Mouse (Mus musculus) stomach, embryonic 15.5 days (tissue): ENCODE data around the gene Oxa1l. TPM values are rescaled to one million over a fixed set of nuclear protein-coding genes. Genes with fewer than 3 reads are reported as not detected.
A peak's percentile ranks its signal among the peaks of the same experiment; 100 is the strongest.

Experiments used
- ATAC-seq: fragments of 200-750 bp; cut with Nextera tagmentation; 2 replicates; pipeline ENCODE4 v1.8.0; 2017; ENCODE audit warnings: low read depth, moderate number of reproducible peaks, moderate TSS enrichment; ENCODE audit not compliant: insufficient read depth, low FRiP score
- H3K27ac ChIP-seq: fragments of 300-500 bp; sonication (generic); 2 replicates; pipeline ENCODE4 v1.5.1; 2015; ENCODE audit warnings: mild to moderate bottlenecking, inconsistent platforms
- H3K27me3 ChIP-seq: fragments of 300-500 bp; sonication (generic); replicated peaks from 2 replicates; pipeline ENCODE4 v1.6.1; 2015; ENCODE audit warnings: inconsistent platforms
- H3K36me3 ChIP-seq: fragments of 300-500 bp; sonication (generic); 2 replicates; pipeline ENCODE4 v1.6.1; 2015; ENCODE audit warnings: inconsistent platforms
- H3K4me1 ChIP-seq: fragments of 300-500 bp; sonication (generic); 2 replicates; pipeline ENCODE4 v1.6.1; 2015; ENCODE audit warnings: inconsistent platforms
- H3K4me2 ChIP-seq: fragments of 300-500 bp; sonication (generic); 2 replicates; pipeline ENCODE4 v1.6.1; 2015; ENCODE audit warnings: mild to moderate bottlenecking, inconsistent platforms
- H3K4me3 ChIP-seq: fragments of 300-500 bp; sonication (generic); replicated peaks from 2 replicates; pipeline ENCODE4 v1.5.1; 2015; ENCODE audit warnings: inconsistent platforms
- H3K9ac ChIP-seq: fragments of 300-500 bp; sonication (generic); 2 replicates; pipeline ENCODE4 v1.6.1; 2015; ENCODE audit warnings: inconsistent platforms
- H3K9me3 ChIP-seq: fragments of 300-500 bp; sonication (generic); 2 replicates; pipeline ENCODE4 v1.6.1; 2016; ENCODE audit warnings: inconsistent platforms
- WGBS: fragments of 180-500 bp; shearing (Covaris S2); methylation state at CpG from one replicate; pipeline ENCODE4 v1.1.7; 2015; 5-methylcytosine and 5-hydroxymethylcytosine counted together
- polyA plus RNA-seq: library from polyadenylated mRNA; unstranded; fragments of >200 nt; fragmentation: Nextera tagmentation; extraction: Ambion mirVana; gene quantifications from 2 replicates; pipeline ENCODE4 v1.2.1, GENCODE M21; 2015

The Oxa1l gene
- polyA plus RNA-seq, 1 experiment from 2014 or later: 44.6 TPM

GRCm38 (mm10) chr14:54377166-54377565 is 16.5 kb downstream of the Oxa1l start:
- Histone ChIP-seq H3K4me3 (no peak overlapping the region), H3K27ac (no peak overlapping the region), H3K27me3 (no peaks in the 10 kb centered on the region), H3K9ac (no peak overlapping the region), H3K4me1 (0 out of 2 replicates have a peak, but pooled peaks cover 4% of the 10 kb centered on the region), H3K9me3 (no peaks in the 10 kb centered on the region), H3K4me2 (no peak overlapping the region), H3K36me3 (no peaks in the 10 kb centered on the region)
- WGBS: 81% methylated on average over 6 of the region's 6 CpGs
- no peak for ATAC-seq

GRCm38 (mm10) chr14:54379571-54379970 is 18.9 kb downstream of the Oxa1l start:
- H3K9me3 ChIP-seq: no peaks in the 10 kb centered on the region
- H3K9ac ChIP-seq: no peak overlapping the region
- H3K4me3 ChIP-seq: no peak overlapping the region
- no peaks in the 10 kb centered on the region for H3K27me3 ChIP-seq
- H3K27ac ChIP-seq: no peak overlapping the region
- H3K4me2 ChIP-seq: no peak overlapping the region
- WGBS: 51% methylated on average over 13 of the region's 13 CpGs
- no peak for ATAC-seq
- peaks cover 11% of the 10 kb centered on the region; the same call in 1 of the 2 replicates for H3K4me1 ChIP-seq
- H3K36me3 ChIP-seq: no peaks in the 10 kb centered on the region

- ATAC-seq: no peak
- Histone ChIP-seq H3K9ac (no peak overlapping the region), H3K27ac (no peak overlapping the region), H3K36me3 (no peaks in the 10 kb centered on the region), H3K4me1 (peaks cover 11% of the 10 kb centered on the region; the same call in 1 of the 2 replicates), H3K4me2 (no peak overlapping the region), H3K4me3 (no peak overlapping the region), H3K27me3 (no peaks in the 10 kb centered on the region), H3K9me3 (no peaks in the 10 kb centered on the region)
- WGBS: 72% methylated on average over 4 of the region's 4 CpGs
Measured at GRCm38 (mm10) chr14:54380616-54381015, 20.0 kb downstream of the Oxa1l start.

GRCm38 (mm10) chr14:54381816-54382215 is 21.2 kb downstream of the Oxa1l start:
- Histone ChIP-seq H3K4me3 (no peak overlapping the region), H3K4me1 (peaks cover 11% of the 10 kb centered on the region; the same call in 1 of the 2 replicates)
- 53% methylated on average over 10 of the region's 10 CpGs for WGBS

GRCm38 (mm10) chr14:54382641-54383040 is 22.0 kb downstream of the Oxa1l start:
- Histone ChIP-seq H3K36me3 (no peaks in the 10 kb centered on the region), H3K4me1 (peaks cover 11% of the 10 kb centered on the region; the same call in 1 of the 2 replicates), H3K4me2 (no peak overlapping the region), H3K9me3 (no peaks in the 10 kb centered on the region), H3K27me3 (no peaks in the 10 kb centered on the region), H3K27ac (peak overlapping the region; percentile 54; the same call in 1 of the 2 replicates), H3K9ac (no peak overlapping the region), H3K4me3 (no peak overlapping the region)
- ATAC-seq: no peak
- 80% methylated on average over 9 of the region's 9 CpGs for WGBS

More at GRCm38 (mm10) chr14:54381816-54382215, 21.2 kb downstream of the Oxa1l start:
- Histone ChIP-seq H3K9me3 (no peaks in the 10 kb centered on the region), H3K4me2 (0 out of 2 replicates have a peak overlapping the region, but pooled peaks have one; percentile 2), H3K36me3 (no peaks in the 10 kb centered on the region), H3K9ac (no peak overlapping the region), H3K27ac (0 out of 2 replicates have a peak overlapping the region, but pooled peaks have one; percentile 26), H3K27me3 (no peaks in the 10 kb centered on the region)
- ATAC-seq: 0 out of 2 replicates have a peak, but pooled peaks have one; percentile 35

- Histone ChIP-seq H3K36me3 (no peaks in the 10 kb centered on the region), H3K9me3 (no peaks in the 10 kb centered on the region), H3K27me3 (no peaks in the 10 kb centered on the region), H3K4me2 (no peak overlapping the region), H3K4me1 (peaks cover 11% of the 10 kb centered on the region; the same call in 1 of the 2 replicates), H3K27ac (peak overlapping the region; percentile 54; the same call in 1 of the 2 replicates), H3K9ac (no peak overlapping the region), H3K4me3 (no peak overlapping the region)
- WGBS: 46% methylated on average over 4 of the region's 4 CpGs
- ATAC-seq: peak; percentile 61
Measured at GRCm38 (mm10) chr14:54383355-54383771, 22.7 kb downstream of the Oxa1l start.

GRCm38 (mm10) chr14:54384396-54384795 is 23.8 kb downstream of the Oxa1l start:
- no peaks in the 10 kb centered on the region for H3K9me3 ChIP-seq
- no peak overlapping the region for H3K9ac ChIP-seq
- 78% methylated on average over 8 of the region's 8 CpGs for WGBS
- no peaks in the 10 kb centered on the region for H3K27me3 ChIP-seq
- H3K4me1 ChIP-seq: peaks cover 11% of the 10 kb centered on the region; the same call in 1 of the 2 replicates
- no peaks in the 10 kb centered on the region for H3K36me3 ChIP-seq
- H3K4me3 ChIP-seq: no peak overlapping the region
- no peak overlapping the region for H3K4me2 ChIP-seq
- ATAC-seq: no peak
- no peak overlapping the region for H3K27ac ChIP-seq

- no peaks in the 10 kb centered on the region for H3K36me3 ChIP-seq
- no peaks in the 10 kb centered on the region for H3K27me3 ChIP-seq
- no peak overlapping the region for H3K4me3 ChIP-seq
- no peak overlapping the region for H3K27ac ChIP-seq
- H3K4me2 ChIP-seq: no peak overlapping the region
- WGBS: 81% methylated on average over 7 of the region's 7 CpGs
- H3K9me3 ChIP-seq: no peaks in the 10 kb centered on the region
- no peak overlapping the region for H3K9ac ChIP-seq
- ATAC-seq: no peak
- peaks cover 8% of the 10 kb centered on the region; the same call in 1 of the 2 replicates for H3K4me1 ChIP-seq
Measured at GRCm38 (mm10) chr14:54385968-54386618, 25.5 kb downstream of the Oxa1l start.

- H3K4me1 ChIP-seq: peaks cover 8% of the 10 kb centered on the region; the same call in 1 of the 2 replicates
- no peak overlapping the region for H3K27ac ChIP-seq
- no peaks in the 10 kb centered on the region for H3K9me3 ChIP-seq
- H3K27me3 ChIP-seq: no peaks in the 10 kb centered on the region
- H3K36me3 ChIP-seq: no peaks in the 10 kb centered on the region
- ATAC-seq: no peak
- 69% methylated on average over 6 of the region's 6 CpGs for WGBS
- H3K4me3 ChIP-seq: no peak overlapping the region
- no peak overlapping the region for H3K4me2 ChIP-seq
- no peak overlapping the region for H3K9ac ChIP-seq
Measured at GRCm38 (mm10) chr14:54387546-54387945, 26.9 kb downstream of the Oxa1l start.

GRCm38 (mm10) chr14:54390843-54391242 is 30.2 kb downstream of the Oxa1l start:
- no peaks in the 10 kb centered on the region for H3K9me3 ChIP-seq
- no peak overlapping the region for H3K4me2 ChIP-seq
- ATAC-seq: no peak
- H3K27me3 ChIP-seq: no peaks in the 10 kb centered on the region
- H3K27ac ChIP-seq: no peak overlapping the region
- WGBS: 52% methylated on average over 6 of the region's 6 CpGs
- no peaks in the 10 kb centered on the region for H3K36me3 ChIP-seq
- no peaks in the 10 kb centered on the region for H3K4me1 ChIP-seq
- no peak overlapping the region for H3K9ac ChIP-seq
- H3K4me3 ChIP-seq: no peak overlapping the region

GRCm38 (mm10) chr14:54393794-54394193 is 33.2 kb downstream of the Oxa1l start:
- ATAC-seq: no peak

GRCm38 (mm10) chr14:54394309-54394708 is 33.7 kb downstream of the Oxa1l start:
- no peak overlapping the region for H3K4me2 ChIP-seq
- no peaks in the 10 kb centered on the region for H3K9me3 ChIP-seq
- no peak overlapping the region for H3K4me3 ChIP-seq
- no peaks in the 10 kb centered on the region for H3K4me1 ChIP-seq
- no peak overlapping the region for H3K27ac ChIP-seq
- H3K27me3 ChIP-seq: no peaks in the 10 kb centered on the region
- H3K36me3 ChIP-seq: no peaks in the 10 kb centered on the region
- H3K9ac ChIP-seq: no peak overlapping the region
- no peak for ATAC-seq

More at GRCm38 (mm10) chr14:54393794-54394193, 33.2 kb downstream of the Oxa1l start:
- H3K4me1 ChIP-seq: no peaks in the 10 kb centered on the region
- no peaks in the 10 kb centered on the region for H3K27me3 ChIP-seq
- H3K4me2 ChIP-seq: no peak overlapping the region
- H3K9me3 ChIP-seq: no peaks in the 10 kb centered on the region
- no peak overlapping the region for H3K27ac ChIP-seq
- H3K9ac ChIP-seq: no peak overlapping the region
- H3K36me3 ChIP-seq: no peaks in the 10 kb centered on the region
- no peak overlapping the region for H3K4me3 ChIP-seq
- WGBS: 68% methylated on average over 3 of the region's 3 CpGs
